17 mouse cellular contexts compared by ENCODE assay signal in the genomic region with DNA sequence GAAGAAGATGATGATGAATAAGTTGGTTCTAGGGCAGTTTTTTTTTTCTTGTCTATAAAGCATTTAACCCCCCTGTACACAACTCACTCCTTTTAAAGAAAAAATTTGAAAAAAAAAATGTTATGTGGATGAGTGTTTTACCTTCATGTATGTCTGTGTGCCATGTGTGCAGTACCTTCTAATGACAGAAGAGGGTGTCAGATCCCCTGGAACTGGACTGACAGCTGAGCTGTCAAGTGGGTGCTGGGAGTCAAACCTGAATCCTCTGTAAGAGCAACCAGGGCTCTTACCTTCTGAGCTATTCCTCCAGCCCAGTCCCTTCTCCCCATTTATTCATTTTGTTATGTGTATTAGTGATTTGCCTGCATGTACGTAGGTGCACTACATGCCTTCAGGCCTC. TPM values are rescaled to one million over a fixed set of nuclear protein-coding genes. Genes with fewer than 3 reads are reported as not detected.
"Had no signal": no experiment of that assay in that cellular context is flagged by ENCODE, and none has a peak within 500 bp of the region (broad histone marks: within the 10 kb centered on the region; RNA-seq: fewer than 3 reads in every experiment).

No protein-coding gene starts in this region.

- H3K27ac ChIP-seq: limb, embryonic 12.5 days; lung, embryonic 15.5 days; neural tube, embryonic 12.5 days had no signal

- DNase-seq: kidney, adult 18-20 months; kidney, postnatal 10 days; kidney, postnatal 4 days; layer of hippocampus, postnatal 36 days; lung, postnatal 14 days; midbrain, embryonic 14.5 days; right cerebral cortex, postnatal 4 days; spleen, adult 18-20 months; thymus, adult 18-20 months; thymus, postnatal 14 days had no signal

- H3K4me3 ChIP-seq: limb, embryonic 12.5 days; lung, embryonic 15.5 days; neural tube, embryonic 12.5 days had no signal

RNA-seq across cellular contexts. Expression of gene Hormad1, which starts 28.5 kb away (rescaled TPM):
- total RNA-seq: layer of hippocampus, postnatal 36 days; left cerebral cortex, adult 8-10 months; left cerebral cortex, postnatal 36 days; liver, adult 2 months; neutrophil, adult 5-6 weeks had no signal
